Mouse (Mus musculus): ENCODE measurements around the gene Klhdc8a.
"Not testable (repeated sequence)": the region's sequence is repeated elsewhere in the genome, so short reads cannot be mapped to it uniquely, and the experiment has no call there.

Gene Klhdc8a

GRCm38 (mm10) chr1:132345514-132345913 lies 47.1 kb downstream of the Klhdc8a start:
- no peak for DNase-seq (ENCODE audit: low spot score)

GRCm38 (mm10) chr1:132346134-132346851 lies 47.9 kb downstream of the Klhdc8a start:
- DNase-seq (ENCODE audit: low spot score), result no peak

- no peak for DNase-seq (ENCODE audit: low spot score)
These were observed 48.5 kb downstream of the Klhdc8a start for GRCm38 (mm10) chr1:132346951-132347350.

GRCm38 (mm10) chr1:132348401-132348800 lies 50.0 kb downstream of the Klhdc8a start:
- no peak for DNase-seq (ENCODE audit: low spot score)

- not testable (repeated sequence) for DNase-seq (ENCODE audit: low spot score)
These were observed 50.6 kb downstream of the Klhdc8a start for GRCm38 (mm10) chr1:132349049-132349448.

GRCm38 (mm10) chr1:132349601-132350000 lies 51.2 kb downstream of the Klhdc8a start:
- DNase-seq (ENCODE audit: low spot score), result not testable (repeated sequence)

GRCm38 (mm10) chr1:132351058-132351457 lies 52.6 kb downstream of the Klhdc8a start:
- no peak for DNase-seq (ENCODE audit: low spot score)

GRCm38 (mm10) chr1:132353389-132353788 lies 55.0 kb downstream of the Klhdc8a start:
- no peak for DNase-seq (ENCODE audit: low spot score)

- no peak for DNase-seq (ENCODE audit: low spot score)
These were observed 55.8 kb downstream of the Klhdc8a start for GRCm38 (mm10) chr1:132354234-132354633.

GRCm38 (mm10) chr1:132355162-132355601 lies 56.8 kb downstream of the Klhdc8a start:
- no peak for DNase-seq (ENCODE audit: low spot score)

- peak; percentile 73 for DNase-seq (ENCODE audit: low spot score)
These were observed 57.4 kb downstream of the Klhdc8a start for GRCm38 (mm10) chr1:132355841-132356242.

GRCm38 (mm10) chr1:132356841-132357240 lies 58.4 kb downstream of the Klhdc8a start:
- DNase-seq (ENCODE audit: low spot score), result no peak

All from spleen, adult 12 weeks (tissue).